Mouse (Mus musculus) heart, adult 2 months (tissue): ENCODE measurements at regions not wholly inside any gene's neighbourhood (a gene's known extent, or its start where the extent isn't known, plus 50 kb on each side); places are given as distances from the start of the nearest gene placed in this dataset.

ENCODE experiments used
- CTCF ChIP-seq: fragments of 200-600 bp; IDR thresholded peaks from 2 replicates; pipeline ENCODE4 v1.8.1; 2022; ENCODE audit warnings: antibody characterized with exemption, mild to moderate bottlenecking, moderate library complexity
- EP300 ChIP-seq: fragments of 200-500 bp; IDR thresholded peaks from 2 replicates; pipeline ENCODE4 v1.6.1; 2011; ENCODE audit warnings: low read depth, low read length, control low read depth; ENCODE audit not compliant: insufficient read depth
- POLR2A ChIP-seq: fragments of 200-500 bp; IDR thresholded peaks from 2 replicates; pipeline ENCODE4 v1.6.1; 2011; ENCODE audit warnings: mild to moderate bottlenecking, low read depth, low read length, control low read depth; ENCODE audit not compliant: insufficient read depth

- no peak for TF ChIP-seq CTCF
- TF ChIP-seq POLR2A = no peak
- TF ChIP-seq EP300 = no peak
Observed at GRCm38 (mm10) chr4:131485126-131485825, 352.8 kb downstream of the Ptpru start.
